Mouse (Mus musculus) right cerebral cortex, postnatal 14 days (tissue): Measurements from ENCODE around the gene Pdzd4.

Experiments used
- DNase-seq: peaks from one replicate; pipeline ENCODE4 v3.0.0; 2022

Gene Pdzd4

DNA sequence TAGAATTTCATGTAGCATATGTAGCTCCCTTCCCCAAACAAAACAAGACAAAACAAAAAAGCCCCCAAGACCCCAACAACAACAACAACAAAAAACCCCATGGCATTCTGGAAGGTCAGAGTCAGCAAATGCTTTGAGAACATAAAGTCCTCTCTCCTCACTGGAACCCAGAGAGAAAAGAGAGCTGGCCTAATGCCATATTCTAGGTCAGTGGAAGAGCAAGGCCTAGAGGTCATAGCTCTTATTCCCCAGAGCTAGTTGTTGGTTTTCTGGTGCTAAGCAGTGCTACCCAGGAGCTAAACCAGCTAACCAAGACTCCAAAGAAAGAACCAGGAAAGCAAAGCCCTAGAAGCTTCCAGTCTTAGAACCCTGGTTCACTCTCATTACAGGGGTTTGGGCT lies 39.1 kb downstream of the Pdzd4 start:
- no peak for DNase-seq

DNA sequence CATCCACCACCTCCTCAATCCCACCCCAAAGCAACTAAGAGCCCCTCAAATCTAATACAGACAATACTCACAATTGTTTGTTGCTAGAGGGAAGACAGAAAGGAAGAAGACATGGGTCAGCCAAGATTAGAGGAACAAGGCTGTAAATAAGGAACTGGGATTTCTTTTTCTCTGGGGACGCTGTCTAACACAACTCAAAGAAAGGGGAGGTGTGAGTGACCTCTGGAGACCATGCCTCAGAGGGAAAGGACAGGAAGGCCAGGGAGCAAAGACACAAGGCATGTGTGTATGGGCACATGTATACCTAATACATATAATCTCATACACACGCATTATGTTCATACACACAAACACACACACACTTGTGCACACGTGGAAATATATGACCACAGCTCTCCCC lies 42.5 kb downstream of the Pdzd4 start:
- DNase-seq: no peak

DNA sequence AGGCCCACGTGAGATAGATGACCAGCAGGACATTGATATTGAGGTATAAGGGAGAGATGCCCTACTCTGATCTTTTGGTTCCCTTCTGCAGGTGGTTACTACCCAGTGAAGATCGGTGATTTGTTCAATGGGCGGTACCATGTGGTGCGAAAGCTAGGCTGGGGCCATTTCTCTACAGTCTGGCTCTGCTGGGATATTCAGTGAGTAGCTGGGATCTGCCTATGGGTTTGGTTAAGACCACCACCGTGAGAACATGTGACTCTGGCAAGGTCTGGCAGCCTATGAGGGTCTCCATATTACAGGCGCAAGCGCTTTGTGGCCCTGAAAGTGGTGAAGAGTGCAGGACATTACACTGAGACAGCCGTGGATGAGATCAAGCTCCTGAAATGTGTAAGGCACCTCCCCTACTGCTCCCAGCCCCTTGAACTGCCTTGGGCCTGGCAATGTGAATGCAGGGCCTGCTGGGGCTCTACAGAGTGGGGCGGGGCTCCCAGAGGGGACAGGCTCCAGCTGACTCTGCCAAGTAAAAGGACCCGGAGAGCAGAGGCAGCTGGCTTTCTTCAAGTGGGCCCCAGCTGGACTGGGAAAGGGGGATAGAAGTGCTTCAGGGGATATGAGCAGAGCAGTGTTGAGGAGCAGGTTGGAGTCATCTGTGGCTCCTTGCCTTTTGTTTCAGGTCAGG lies 49.8 kb downstream of the Pdzd4 start:
- DNase-seq: no peak

DNA sequence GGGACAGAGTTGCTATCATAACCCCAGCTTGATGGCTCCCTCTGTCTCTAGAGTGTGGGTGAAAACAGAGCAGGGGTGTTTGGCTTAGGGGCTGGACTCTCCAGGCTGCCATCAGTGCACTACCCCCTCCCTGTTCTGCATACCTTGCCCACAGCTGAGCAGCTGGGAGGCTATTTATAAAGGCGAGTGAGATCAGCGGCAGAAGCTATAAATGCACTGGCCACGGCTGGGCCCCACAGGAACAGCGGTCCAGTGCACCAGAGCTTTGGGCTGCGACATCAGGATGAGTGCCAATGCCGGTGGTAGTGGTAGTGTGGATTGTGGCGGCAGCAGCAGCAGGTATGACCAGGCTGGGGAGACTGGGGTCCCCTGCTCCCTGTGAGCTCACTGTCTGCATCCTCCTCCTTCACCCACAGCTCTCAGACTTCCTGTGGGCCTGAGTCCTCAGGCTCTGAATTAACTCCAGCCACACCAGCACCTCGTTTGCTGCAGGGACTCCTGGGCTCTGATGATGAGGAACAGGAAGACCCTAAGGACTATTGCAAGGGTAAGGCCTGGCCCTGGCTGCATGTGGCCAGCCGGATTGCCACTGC lies 50.5 kb downstream of the Pdzd4 start, which contains the start of gene Srpk3:
Srpk3 (plus strand) TSS at position 238 of the 593 bp plus-strand sequence.
- no peak for DNase-seq

DNA sequence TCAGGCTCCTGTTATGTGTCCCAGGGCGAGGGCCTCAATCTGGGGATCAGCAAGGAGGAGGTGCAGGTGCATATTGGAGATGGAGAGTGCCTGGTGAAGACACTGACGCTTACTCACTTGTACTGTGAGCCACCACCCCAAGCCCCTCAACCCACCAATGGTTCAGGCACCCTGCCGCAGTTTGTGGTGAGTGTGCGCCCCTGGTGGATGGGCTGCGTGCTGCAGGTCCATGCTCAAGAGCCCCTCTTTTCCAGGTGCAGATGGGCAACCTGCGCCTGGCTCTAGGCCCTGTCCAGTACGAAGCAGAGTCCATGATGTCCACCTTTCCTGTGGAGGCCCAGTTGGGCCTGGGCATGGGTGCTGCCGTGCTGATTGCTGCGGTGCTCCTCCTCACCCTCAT lies 57.5 kb downstream of the Pdzd4 start:
- DNase-seq: no peak

DNA sequence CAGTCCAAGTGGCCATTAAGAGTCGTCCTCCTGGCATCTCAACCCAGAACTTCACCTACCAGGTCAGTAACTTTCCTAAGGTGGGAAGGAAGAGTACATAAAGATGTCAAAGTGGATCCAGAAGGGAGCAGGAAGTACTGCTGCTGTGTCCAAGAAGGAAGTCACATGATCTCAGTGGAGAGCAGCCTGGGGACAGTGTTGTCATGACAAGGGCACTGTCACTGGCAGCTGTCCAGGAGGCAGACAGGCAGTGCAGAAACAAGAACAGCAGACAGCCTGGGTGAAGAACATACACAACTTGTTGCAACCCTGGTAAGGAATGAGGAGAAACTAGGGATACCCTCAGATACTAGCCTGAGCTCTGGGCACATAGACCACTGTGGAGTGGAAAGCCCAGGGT lies 59.5 kb downstream of the Pdzd4 start:
- DNase-seq: peak; percentile 28

DNA sequence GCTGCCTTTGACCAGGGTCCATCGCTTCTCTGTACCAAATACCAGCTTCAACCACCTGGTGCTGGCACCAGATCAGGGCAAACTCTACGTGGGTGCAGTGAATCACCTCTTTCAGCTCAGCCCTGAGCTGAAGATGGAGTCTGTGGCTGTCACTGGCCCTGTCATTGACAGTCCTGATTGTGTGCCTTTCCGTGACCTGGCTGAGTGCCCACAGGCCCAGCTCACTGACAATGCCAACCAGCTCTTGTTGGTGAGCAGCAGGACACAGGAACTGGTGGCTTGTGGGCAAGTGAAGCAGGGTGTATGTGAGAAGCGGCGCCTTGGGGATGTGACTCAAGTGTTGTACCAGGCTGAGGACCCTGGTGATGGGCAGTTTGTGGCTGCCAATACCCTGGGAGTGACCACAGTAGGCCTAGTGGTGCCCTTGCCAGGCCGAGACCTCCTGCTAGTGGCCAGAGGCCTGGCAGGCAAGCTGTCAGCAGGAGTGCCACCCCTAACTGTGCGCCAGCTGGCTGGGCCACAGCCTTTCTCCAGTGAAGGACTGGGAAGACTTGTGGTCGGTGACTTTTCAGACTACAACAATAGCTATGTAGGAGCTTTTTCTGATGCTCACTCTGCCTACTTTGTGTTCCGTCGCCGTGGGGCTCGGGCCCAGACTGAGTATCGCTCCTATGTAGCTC lies 66.0 kb downstream of the Pdzd4 start:
- DNase-seq: no peak

DNA sequence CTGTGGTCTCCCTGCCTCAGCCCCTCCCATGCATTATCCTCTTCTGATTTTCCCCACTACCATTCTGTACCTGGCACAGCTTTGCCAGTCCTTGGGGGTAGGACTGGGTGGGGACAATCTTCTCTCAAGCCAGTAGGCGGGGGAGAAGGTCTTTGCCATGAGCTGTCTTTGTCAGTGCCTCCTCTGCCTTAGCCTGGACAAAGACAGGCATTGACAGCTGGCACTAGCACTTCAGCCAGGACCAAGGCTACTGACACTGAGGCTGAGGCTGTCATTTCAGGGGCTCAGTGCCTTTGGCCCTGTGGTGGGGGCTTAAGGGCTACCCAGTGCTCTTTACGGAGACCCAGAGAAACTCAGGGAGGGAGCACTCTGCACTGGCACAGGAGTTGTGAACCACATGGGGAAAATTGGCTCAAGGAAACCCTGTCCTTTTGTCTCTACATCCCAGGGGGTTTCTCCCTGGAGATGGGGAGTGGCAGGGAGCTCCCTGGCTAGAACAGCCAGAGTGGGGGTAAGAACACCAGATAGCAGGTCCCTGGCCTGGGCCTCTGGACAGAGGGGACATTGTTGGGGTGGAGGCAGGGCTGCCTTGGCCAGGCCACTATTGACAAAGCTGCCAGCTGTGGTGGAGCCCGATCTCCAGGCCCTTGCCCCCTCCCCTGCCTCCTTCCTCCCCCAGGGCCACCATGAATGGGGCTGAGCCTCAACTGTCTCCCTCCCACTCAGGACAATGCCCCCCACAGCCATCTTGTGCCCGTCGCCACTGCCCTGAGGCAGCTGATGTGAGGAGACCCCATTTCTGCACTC lies 68.2 kb downstream of the Pdzd4 start, which contains the start of gene Plxnb3:
Plxnb3 (plus strand) TSS at position 757 of the 807 bp plus-strand sequence.
- DNase-seq: no peak

DNA sequence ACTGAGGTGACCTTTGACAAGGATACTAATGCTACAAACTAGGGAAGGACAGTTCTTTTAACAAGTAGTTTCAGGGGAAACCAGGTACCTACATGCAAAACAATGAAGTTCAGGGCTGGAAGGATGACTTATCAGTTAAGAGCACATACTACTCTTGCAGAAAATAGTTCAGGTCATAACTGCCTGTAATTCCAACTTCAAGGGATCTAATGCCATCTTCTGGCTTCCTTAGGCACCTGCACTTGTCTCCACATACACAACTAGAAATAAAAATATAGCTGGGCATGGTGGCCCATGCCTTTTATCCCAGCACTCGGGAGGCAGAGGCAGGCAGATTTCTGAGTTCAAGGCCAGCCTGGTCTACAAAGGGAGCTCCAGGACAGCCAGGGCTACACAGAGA lies 75.8 kb downstream of the Pdzd4 start:
- no peak for DNase-seq

DNA sequence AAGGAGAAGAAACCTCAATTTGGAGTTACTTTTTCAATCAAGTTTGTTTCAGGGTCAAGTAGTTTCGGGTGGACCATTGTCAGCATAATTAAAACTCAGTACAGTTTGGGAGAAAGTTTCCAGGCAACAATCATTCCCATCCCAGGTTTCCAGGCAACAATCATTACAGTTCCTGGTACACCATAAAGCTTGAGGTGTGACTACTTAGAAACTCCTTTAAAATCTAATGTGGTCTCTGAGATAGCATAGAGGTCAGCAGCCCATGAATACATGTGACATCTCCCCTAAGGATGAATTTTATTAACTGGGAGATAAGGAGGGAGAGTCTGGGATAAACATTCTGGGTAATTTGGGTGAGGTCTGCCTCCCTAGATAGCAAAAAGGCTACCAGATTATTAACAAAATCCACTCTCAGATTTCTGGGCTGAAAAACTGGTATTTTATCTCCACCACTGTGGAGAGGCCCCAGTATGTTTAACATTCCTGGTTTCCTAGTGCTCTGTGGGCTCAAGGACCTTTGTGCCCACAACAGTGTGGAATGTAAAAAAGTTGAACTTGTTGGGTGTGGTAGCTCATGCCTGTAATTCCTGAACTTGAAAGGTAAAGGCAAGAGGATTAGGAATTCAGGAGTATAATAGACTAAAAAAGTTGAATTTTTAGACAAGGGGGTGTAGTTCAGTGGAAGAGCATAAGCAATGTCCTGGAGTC lies 79.8 kb downstream of the Pdzd4 start:
- DNase-seq: no peak
